Mouse (Mus musculus): ENCODE results near the gene Itgb3bp. TPM values are rescaled to one million over a fixed set of nuclear protein-coding genes. Genes with fewer than 3 reads are reported as not detected.
A peak's percentile ranks its signal among the peaks of the same experiment; 100 is the strongest.

Itgb3bp gene
- polyA plus RNA-seq, 1 experiment from 2014 or later = 37.8 TPM

- Histone ChIP-seq H3K4me3 (replicated peaks) (peak overlapping the region; percentile 70), H3K27ac (peak overlapping the region; percentile 94; the same call in 1 of the 2 replicates), H3K27me3 (no peaks in the 10 kb centered on the region), H3K4me1 (peaks cover 14% of the 10 kb centered on the region), H3K9ac (no peak overlapping the region), H3K4me2 (peak overlapping the region; percentile 94), H3K36me3 (no peaks in the 10 kb centered on the region), H3K9me3 (replicated peaks) (no peaks in the 10 kb centered on the region)
- 46% methylated on average over 10 of the region's 10 CpGs for WGBS
- ATAC-seq (replicated peaks; ENCODE audit: low FRiP score) = no peak
Measured at GRCm38 (mm10) chr4:99930518-99931239, 1.1 kb upstream of the Itgb3bp start.

DNA sequence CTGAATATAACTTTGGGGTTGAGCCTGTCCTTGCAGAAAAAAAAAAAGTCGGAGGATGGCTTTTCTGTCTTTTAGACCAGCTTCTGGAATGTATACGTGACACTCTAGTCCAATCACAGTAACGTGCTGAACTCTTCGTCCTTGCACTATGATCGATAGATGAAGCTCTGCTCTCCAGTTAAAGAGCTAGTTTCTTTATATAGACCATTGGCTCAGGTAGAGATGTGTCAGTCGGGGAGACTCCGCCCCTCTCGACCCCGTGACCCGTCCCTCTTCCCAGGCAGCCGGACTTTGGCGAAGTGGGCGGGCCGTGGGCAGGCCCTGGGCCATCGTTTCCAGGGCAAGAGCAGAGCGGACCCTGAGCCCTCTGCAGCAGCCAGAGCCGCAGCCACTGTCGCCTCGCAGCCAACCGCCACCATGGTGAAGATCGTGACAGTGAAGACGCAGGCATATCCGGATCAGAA is 432 bp downstream of the Itgb3bp start, which contains the start of gene Pgm1:
Pgm1 (plus strand) TSS at position 266 of the 464 bp plus-strand sequence.
- Histone ChIP-seq H3K4me1 (peaks cover 14% of the 10 kb centered on the region), H3K9me3 (replicated peaks) (no peaks in the 10 kb centered on the region), H3K9ac (peak within 1 kb of the TSS; percentile 59), H3K27ac (peak within 1 kb of the TSS; percentile 94), H3K36me3 (no peaks in the 10 kb centered on the region), H3K4me3 (replicated peaks) (peak within 1 kb of the TSS; percentile 70), H3K4me2 (peak within 1 kb of the TSS; percentile 94), H3K27me3 (no peaks in the 10 kb centered on the region)
- ATAC-seq (replicated peaks; ENCODE audit: low FRiP score) = peak; percentile 94
- 5% methylated on average over 23 of the region's 23 CpGs for WGBS

GRCm38 (mm10) chr4:99928521-99928920 is 1.1 kb downstream of the Itgb3bp start:
- Histone ChIP-seq H3K4me1 (peaks cover 14% of the 10 kb centered on the region), H3K4me2 (peak overlapping the region; percentile 94), H3K4me3 (replicated peaks) (no peak overlapping the region), H3K9me3 (replicated peaks) (no peaks in the 10 kb centered on the region), H3K27me3 (no peaks in the 10 kb centered on the region), H3K36me3 (no peaks in the 10 kb centered on the region), H3K9ac (no peak overlapping the region), H3K27ac (no peak overlapping the region)
- 57% methylated on average over 6 of the region's 6 CpGs for WGBS
- ATAC-seq (replicated peaks; ENCODE audit: low FRiP score) = no peak

DNA sequence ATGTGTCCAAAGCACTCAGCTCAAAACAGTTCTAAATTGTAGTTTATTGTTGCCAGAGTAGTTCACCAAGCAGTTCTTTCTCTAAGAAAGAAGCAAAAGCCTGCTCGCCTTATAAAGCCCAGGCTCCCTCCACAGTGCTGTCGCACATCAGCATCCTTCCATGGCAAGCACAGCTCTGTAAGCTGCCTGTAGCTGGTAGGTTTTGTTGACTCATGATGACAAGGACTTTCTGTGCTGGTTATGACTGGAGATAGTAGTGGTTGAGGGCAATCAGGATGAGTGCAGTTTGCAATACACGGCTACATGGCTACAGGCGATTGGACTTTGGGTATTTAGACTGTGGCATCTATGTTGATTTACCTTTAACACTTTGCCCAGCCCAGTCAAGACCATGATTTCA is 3.2 kb downstream of the Itgb3bp start:
- H3K27me3 ChIP-seq = no peaks in the 10 kb centered on the region
- 89% methylated on average over 4 of the region's 4 CpGs for WGBS
- H3K36me3 ChIP-seq = no peaks in the 10 kb centered on the region
- H3K4me2 ChIP-seq = no peak overlapping the region
- H3K9me3 ChIP-seq (replicated peaks) = no peaks in the 10 kb centered on the region
- no peak overlapping the region for H3K27ac ChIP-seq
- H3K9ac ChIP-seq = no peak overlapping the region
- peaks cover 14% of the 10 kb centered on the region for H3K4me1 ChIP-seq
- no peak for ATAC-seq (replicated peaks; ENCODE audit: low FRiP score)
- no peak overlapping the region for H3K4me3 ChIP-seq (replicated peaks)

DNA sequence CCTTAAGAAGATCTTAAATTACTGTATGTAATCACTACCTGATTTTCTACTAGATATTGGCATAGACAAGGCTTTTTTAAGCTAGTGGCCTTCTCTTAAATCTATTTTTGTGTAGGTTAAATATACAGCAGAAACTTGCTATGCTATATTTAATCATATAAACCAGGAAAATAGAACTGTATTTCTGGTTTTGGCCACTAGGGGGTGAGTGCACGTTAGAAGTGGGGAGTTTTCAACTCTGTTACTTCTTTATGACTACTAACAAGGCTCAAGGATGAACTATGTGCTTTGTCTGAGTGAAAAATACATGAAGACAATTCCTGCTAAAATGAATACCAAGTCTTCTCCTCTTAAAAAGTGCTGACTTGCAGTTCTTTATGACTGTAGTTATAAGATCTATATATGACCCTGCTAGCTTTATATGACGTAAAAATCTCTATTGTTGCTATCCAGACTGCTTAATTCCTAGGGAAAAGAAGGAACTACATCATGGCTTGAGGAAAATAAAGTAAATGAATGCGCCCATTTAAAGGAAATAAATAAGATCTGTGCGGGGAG is 15.6 kb downstream of the Itgb3bp start:
- Histone ChIP-seq H3K36me3 (peaks cover 10% of the 10 kb centered on the region; the same call in 1 of the 2 replicates), H3K9me3 (replicated peaks) (no peaks in the 10 kb centered on the region), H3K4me1 (no peaks in the 10 kb centered on the region), H3K4me3 (replicated peaks) (no peak overlapping the region), H3K4me2 (no peak overlapping the region), H3K27me3 (no peaks in the 10 kb centered on the region), H3K9ac (no peak overlapping the region), H3K27ac (no peak overlapping the region)
- WGBS = 69% methylated on average over 4 of the region's 4 CpGs
- ATAC-seq (replicated peaks; ENCODE audit: low FRiP score) = no peak

GRCm38 (mm10) chr4:99882405-99882804 is 47.2 kb downstream of the Itgb3bp start:
- Histone ChIP-seq H3K4me2 (no peak overlapping the region), H3K4me1 (no peaks in the 10 kb centered on the region), H3K9me3 (replicated peaks) (no peaks in the 10 kb centered on the region), H3K36me3 (0 out of 2 replicates have a peak, but pooled peaks cover 6% of the 10 kb centered on the region), H3K27ac (no peak overlapping the region), H3K4me3 (replicated peaks) (no peak overlapping the region), H3K27me3 (no peaks in the 10 kb centered on the region), H3K9ac (no peak overlapping the region)
- no peak for ATAC-seq (replicated peaks; ENCODE audit: low FRiP score)

DNA sequence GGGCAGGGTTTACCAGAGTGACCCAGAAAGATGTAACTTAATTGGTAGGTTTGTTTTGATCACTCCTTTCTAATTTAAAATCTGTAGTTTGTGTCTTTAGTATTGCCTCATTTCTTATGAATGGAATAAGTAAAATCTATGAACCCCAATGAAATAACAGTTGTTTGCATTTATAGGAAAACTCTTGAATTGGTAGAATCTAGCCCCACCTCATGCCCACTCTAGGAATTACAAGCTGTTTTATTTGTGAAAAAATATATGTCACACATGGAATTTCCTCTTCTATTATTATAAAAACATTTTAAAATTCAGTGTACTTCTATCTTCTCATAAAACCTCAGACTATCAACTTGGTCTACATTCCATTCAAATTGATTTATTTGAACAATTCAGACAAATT is 47.7 kb downstream of the Itgb3bp start:
- H3K9ac ChIP-seq = no peak overlapping the region
- no peaks in the 10 kb centered on the region for H3K27me3 ChIP-seq
- H3K36me3 ChIP-seq = 0 out of 2 replicates have a peak, but pooled peaks cover 6% of the 10 kb centered on the region
- H3K9me3 ChIP-seq (replicated peaks) = no peaks in the 10 kb centered on the region
- no peak overlapping the region for H3K4me2 ChIP-seq
- no peaks in the 10 kb centered on the region for H3K4me1 ChIP-seq
- no peak for ATAC-seq (replicated peaks; ENCODE audit: low FRiP score)
- no peak overlapping the region for H3K4me3 ChIP-seq (replicated peaks)
- no peak overlapping the region for H3K27ac ChIP-seq

GRCm38 (mm10) chr4:99829094-99830073 is 100.2 kb downstream of the Itgb3bp start, which contains the start of gene Efcab7:
Gene Efcab7 (plus strand): TSS chr4:99829198.
- Histone ChIP-seq H3K9ac (peak within 1 kb of the TSS; percentile 73), H3K9me3 (replicated peaks) (no peaks in the 10 kb centered on the region), H3K4me1 (peaks cover 12% of the 10 kb centered on the region), H3K4me3 (replicated peaks) (peak within 1 kb of the TSS; percentile 85), H3K36me3 (0 out of 2 replicates have a peak, but pooled peaks cover 6% of the 10 kb centered on the region), H3K27ac (peak within 1 kb of the TSS; percentile 93), H3K4me2 (peak within 1 kb of the TSS; percentile 75), H3K27me3 (no peaks in the 10 kb centered on the region)
- under 1% methylated on average over 48 of the region's 48 CpGs for WGBS
- ATAC-seq (replicated peaks; ENCODE audit: low FRiP score) = peak; percentile 95

DNA sequence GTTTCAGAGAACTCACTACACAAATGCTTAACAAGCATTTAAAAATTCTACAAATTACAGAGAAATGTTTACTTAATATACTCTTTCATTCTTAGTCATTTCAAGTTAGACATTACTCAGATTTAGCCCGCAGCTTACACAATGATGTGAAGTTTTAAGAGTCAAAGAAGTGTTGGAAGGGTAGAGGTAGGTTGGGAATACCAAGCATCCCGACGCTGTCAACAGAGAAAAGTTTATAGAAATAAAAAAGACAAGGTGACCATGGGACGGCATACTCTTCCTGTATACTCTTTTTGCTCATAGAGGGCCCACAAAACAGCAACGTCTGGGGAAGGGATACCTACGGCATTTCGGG is 100.9 kb downstream of the Itgb3bp start:
- H3K4me1 ChIP-seq = peaks cover 12% of the 10 kb centered on the region
- no peak for ATAC-seq (replicated peaks; ENCODE audit: low FRiP score)

GRCm38 (mm10) chr4:99828337-99828736 is 101.3 kb downstream of the Itgb3bp start:
- Histone ChIP-seq H3K9ac (peak overlapping the region; percentile 73; the same call in 1 of the 2 replicates), H3K36me3 (0 out of 2 replicates have a peak, but pooled peaks cover 6% of the 10 kb centered on the region), H3K27ac (no peak overlapping the region), H3K4me3 (replicated peaks) (peak overlapping the region; percentile 85), H3K4me2 (peak overlapping the region; percentile 75), H3K27me3 (no peaks in the 10 kb centered on the region), H3K9me3 (replicated peaks) (no peaks in the 10 kb centered on the region), H3K4me1 (peaks cover 12% of the 10 kb centered on the region)
- no peak for ATAC-seq (replicated peaks; ENCODE audit: low FRiP score)
- 47% methylated on average over 4 of the region's 4 CpGs for WGBS

More for the DNA sequence above, 100.9 kb downstream of the Itgb3bp start:
- H3K27ac ChIP-seq = 0 out of 2 replicates have a peak overlapping the region, but pooled peaks have one; percentile 93
- H3K27me3 ChIP-seq = no peaks in the 10 kb centered on the region
- H3K4me2 ChIP-seq = peak overlapping the region; percentile 75
- H3K9ac ChIP-seq = peak overlapping the region; percentile 73
- WGBS = under 1% methylated on average over 7 of the region's 7 CpGs
- 0 out of 2 replicates have a peak, but pooled peaks cover 6% of the 10 kb centered on the region for H3K36me3 ChIP-seq
- no peaks in the 10 kb centered on the region for H3K9me3 ChIP-seq (replicated peaks)
- H3K4me3 ChIP-seq (replicated peaks) = peak overlapping the region; percentile 85

GRCm38 (mm10) chr4:99816697-99817460 is 112.7 kb downstream of the Itgb3bp start:
- 83% methylated on average over 7 of the region's 7 CpGs for WGBS

More at GRCm38 (mm10) chr4:99816697-99817460, 112.7 kb downstream of the Itgb3bp start:
- ATAC-seq (replicated peaks; ENCODE audit: low FRiP score) = no peak
- Histone ChIP-seq H3K27me3 (no peaks in the 10 kb centered on the region), H3K4me1 (no peaks in the 10 kb centered on the region), H3K9ac (no peak overlapping the region), H3K4me2 (no peak overlapping the region), H3K9me3 (replicated peaks) (no peaks in the 10 kb centered on the region), H3K4me3 (replicated peaks) (no peak overlapping the region), H3K27ac (no peak overlapping the region), H3K36me3 (no peaks in the 10 kb centered on the region)
